Mouse (Mus musculus): ENCODE results near the gene Ercc8.

DNA sequence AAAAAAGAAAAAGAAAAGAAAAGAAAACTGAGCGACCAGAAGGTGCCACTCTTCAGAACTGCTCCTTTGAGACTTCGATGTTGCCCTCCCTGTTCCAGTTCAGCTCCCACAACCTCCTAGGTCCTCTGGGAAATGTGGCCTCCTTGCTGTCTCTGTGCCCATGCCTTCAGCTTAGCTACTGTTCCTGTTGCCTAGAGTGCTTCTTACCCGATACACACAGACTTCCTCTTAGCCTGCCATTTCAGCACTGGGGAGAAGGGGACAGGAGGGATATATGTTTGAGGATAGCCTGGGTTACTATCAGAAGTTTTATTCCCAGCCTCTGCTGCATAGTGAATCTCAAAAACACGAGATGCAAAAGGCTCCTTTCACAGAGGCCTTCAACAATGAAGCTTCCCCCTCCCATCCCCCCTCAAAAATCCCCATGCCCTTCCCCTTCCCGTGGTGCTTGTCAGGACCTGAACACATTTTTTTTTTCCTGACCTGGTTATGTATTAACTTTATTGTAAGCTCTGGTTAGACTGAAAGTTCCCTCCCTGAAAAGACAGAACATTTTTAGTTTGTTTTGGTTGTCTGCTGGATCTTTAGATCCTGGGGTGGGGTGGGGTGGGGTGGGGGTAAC lies 54.0 kb downstream of the Ercc8 start:
- no peak for TF ChIP-seq EP300 (IDR thresholded peaks at IDR 0.05; ENCODE audit: low read depth)
- no peak for TF ChIP-seq CTCF (IDR thresholded peaks at IDR 0.05; ENCODE audit: low read depth)
